Mouse (Mus musculus): ENCODE results near the gene Jph2.

- TF ChIP-seq CTCF (IDR thresholded peaks at IDR 0.05; ENCODE audit: low read depth), result no peak
- no peak for TF ChIP-seq EP300 (IDR thresholded peaks at IDR 0.05; ENCODE audit: low read depth)
Measured at GRCm38 (mm10) chr2:163288881-163289379, 108.9 kb downstream of the Jph2 start.
